Mouse (Mus musculus) heart, embryonic 16.5 days (tissue): Measurements from ENCODE around the gene Isl1. TPM values are rescaled to one million over a fixed set of nuclear protein-coding genes. Genes with fewer than 3 reads are reported as not detected.

ENCODE experiments used
- ATAC-seq: fragments of 200-750 bp; cut with Nextera tagmentation; replicated peaks from 2 replicates; pipeline ENCODE4 v1.8.0; 2017; ENCODE audit warnings: moderate number of reproducible peaks; ENCODE audit not compliant: insufficient read depth, low FRiP score; ENCODE audit errors: extremely low read depth
- H3K27ac ChIP-seq: fragments of 300-500 bp; sonication (generic); 2 replicates; pipeline ENCODE4 v1.5.1; 2014; ENCODE audit warnings: mild to moderate bottlenecking, low read length, control low read depth, moderate library complexity
- H3K27me3 ChIP-seq: fragments of 300-500 bp; sonication (generic); 2 replicates; pipeline ENCODE4 v1.6.1; 2014; ENCODE audit warnings: low read length, mixed read lengths; ENCODE audit not compliant: control insufficient read depth, insufficient read depth
- H3K36me3 ChIP-seq: fragments of 300-500 bp; sonication (generic); 2 replicates; pipeline ENCODE4 v1.6.1; 2014; ENCODE audit not compliant: control insufficient read depth, insufficient read depth
- H3K4me1 ChIP-seq: fragments of 300-500 bp; sonication (generic); 2 replicates; pipeline ENCODE4 v1.6.1; 2014; ENCODE audit warnings: low read length, mixed read lengths; ENCODE audit not compliant: control insufficient read depth, insufficient read depth
- H3K4me2 ChIP-seq: fragments of 300-500 bp; sonication (generic); 2 replicates; pipeline ENCODE4 v1.6.1; 2014; ENCODE audit warnings: low read depth, mild to moderate bottlenecking, control low read depth, low read length
- H3K4me3 ChIP-seq: fragments of 300-500 bp; sonication (generic); 2 replicates; pipeline ENCODE4 v1.5.1; 2014; ENCODE audit warnings: mild to moderate bottlenecking, control low read depth, low read length
- H3K9ac ChIP-seq: fragments of 300-500 bp; sonication (generic); 2 replicates; pipeline ENCODE4 v1.6.1; 2014; ENCODE audit warnings: low read length, control low read depth
- H3K9me3 ChIP-seq: fragments of 300-500 bp; sonication (generic); replicated peaks from 2 replicates; pipeline ENCODE4 v1.6.1; 2016; ENCODE audit warnings: low read length; ENCODE audit not compliant: control insufficient read depth
- WGBS: fragments of 180-500 bp; shearing (Covaris S2); extraction: QIAGEN DNeasy Blood & Tissue Kit; methylation state at CpG from one replicate; pipeline ENCODE4 v1.1.7; 2014; 5-methylcytosine and 5-hydroxymethylcytosine counted together
- polyA plus RNA-seq: library from polyadenylated mRNA; unstranded; fragments of >200 nt; fragmentation: Nextera tagmentation; extraction: Ambion mirVana; gene quantifications from 2 replicates; pipeline ENCODE4 v1.2.1, GENCODE M21; 2015

Isl1 gene
- polyA plus RNA-seq, 1 experiment from 2014 or later, result 2.4 TPM

DNA sequence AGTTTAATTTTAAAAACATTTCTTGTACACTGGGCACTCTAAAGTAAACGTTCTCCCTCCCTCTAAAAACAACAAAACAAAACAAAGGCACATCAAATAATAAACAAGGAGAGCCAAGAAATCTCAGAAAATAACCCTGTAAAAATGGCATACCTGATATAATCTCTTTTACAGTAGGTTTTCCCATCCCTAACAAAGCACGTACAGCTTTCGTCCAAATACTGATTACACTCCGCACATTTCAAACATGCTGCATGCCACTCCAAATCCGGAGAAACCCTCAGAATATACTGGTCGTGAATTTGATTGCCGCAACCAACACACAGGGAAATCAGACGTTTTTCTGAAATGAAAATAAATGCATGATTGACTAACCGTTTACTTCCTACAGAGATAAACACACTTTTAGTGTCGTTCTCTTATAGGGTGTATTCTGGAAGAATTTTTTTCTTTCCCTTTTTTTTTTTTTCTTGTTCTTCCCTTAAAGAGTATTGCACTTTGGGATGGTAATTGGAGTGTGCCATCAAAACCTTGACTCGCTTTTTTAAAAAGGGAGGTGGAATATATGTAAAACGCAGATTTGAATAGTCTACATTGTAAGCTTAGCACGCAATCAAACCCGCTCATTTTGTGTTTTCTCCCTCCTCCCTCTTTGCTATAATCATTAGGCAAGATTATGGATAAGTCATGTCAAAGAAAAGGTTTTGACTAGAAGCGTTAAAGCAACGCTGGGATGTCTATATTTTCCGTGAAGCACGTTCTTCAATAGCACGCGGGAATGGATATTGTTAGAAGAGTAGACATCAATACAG lies 1.2 kb downstream of the Isl1 start:
- Histone ChIP-seq H3K4me2 (no peak overlapping the region), H3K9ac (no peak overlapping the region), H3K9me3 (no peaks in the 10 kb centered on the region), H3K27ac (no peak overlapping the region), H3K4me1 (peaks cover 3% of the 10 kb centered on the region; the same call in 1 of the 2 replicates), H3K4me3 (no peak overlapping the region), H3K27me3 (peaks cover 75% of the 10 kb centered on the region), H3K36me3 (no peaks in the 10 kb centered on the region)
- 2% methylated on average over 20 of the region's 20 CpGs for WGBS
- no peak for ATAC-seq

- WGBS, result 27% methylated on average over 6 of the region's 6 CpGs
- H3K4me2 ChIP-seq, result no peak overlapping the region
- H3K27ac ChIP-seq, result no peak overlapping the region
- H3K27me3 ChIP-seq, result peaks cover 79% of the 10 kb centered on the region
- H3K36me3 ChIP-seq, result no peaks in the 10 kb centered on the region
- peak overlapping the region; percentile 2; the same call in 1 of the 2 replicates for H3K4me3 ChIP-seq
- no peak overlapping the region for H3K9ac ChIP-seq
- peaks cover 3% of the 10 kb centered on the region; the same call in 1 of the 2 replicates for H3K4me1 ChIP-seq
- H3K9me3 ChIP-seq, result no peaks in the 10 kb centered on the region
- ATAC-seq, result no peak
These were observed 2.9 kb downstream of the Isl1 start for GRCm38 (mm10) chr13:116306591-116306990.

- Histone ChIP-seq H3K4me2 (no peak overlapping the region), H3K9me3 (no peaks in the 10 kb centered on the region), H3K27me3 (peaks cover 82% of the 10 kb centered on the region), H3K36me3 (no peaks in the 10 kb centered on the region), H3K4me3 (no peak overlapping the region), H3K4me1 (peaks cover 3% of the 10 kb centered on the region; the same call in 1 of the 2 replicates), H3K27ac (no peak overlapping the region), H3K9ac (no peak overlapping the region)
- 31% methylated on average over 2 of the region's 2 CpGs for WGBS
- no peak for ATAC-seq
These were observed 3.8 kb downstream of the Isl1 start for GRCm38 (mm10) chr13:116305721-116306120.

GRCm38 (mm10) chr13:116304713-116305470 lies 4.6 kb downstream of the Isl1 start:
- 4% methylated on average over 25 of the region's 25 CpGs for WGBS
- Histone ChIP-seq H3K27ac (no peak overlapping the region), H3K4me3 (no peak overlapping the region), H3K4me1 (no peaks in the 10 kb centered on the region; the same call in 1 of the 2 replicates), H3K4me2 (no peak overlapping the region), H3K27me3 (peaks cover 80% of the 10 kb centered on the region), H3K9ac (no peak overlapping the region), H3K9me3 (no peaks in the 10 kb centered on the region), H3K36me3 (no peaks in the 10 kb centered on the region)
- no peak for ATAC-seq

DNA sequence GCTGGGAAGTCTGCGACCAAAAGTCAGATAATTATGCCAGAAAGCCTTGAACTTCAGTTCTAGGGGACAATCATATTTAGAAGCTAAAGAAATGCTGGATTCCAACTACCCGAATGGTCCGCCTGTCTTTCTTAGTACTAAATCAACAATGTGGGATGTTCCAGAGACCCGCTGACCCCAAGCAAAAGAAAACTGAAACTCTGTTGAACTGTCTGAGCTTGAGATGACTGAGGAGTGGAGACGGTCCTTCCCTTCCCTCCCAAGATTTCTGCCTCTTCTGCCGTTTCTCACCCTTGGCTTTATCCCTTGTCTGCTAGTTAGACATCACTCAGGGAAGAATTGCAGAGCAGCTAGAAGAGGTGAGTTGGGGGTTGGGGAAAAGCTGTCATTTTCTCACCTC lies 5.7 kb downstream of the Isl1 start:
- Histone ChIP-seq H3K36me3 (no peaks in the 10 kb centered on the region), H3K9me3 (no peaks in the 10 kb centered on the region), H3K27me3 (peaks cover 79% of the 10 kb centered on the region), H3K4me2 (no peak overlapping the region), H3K27ac (no peak overlapping the region), H3K4me3 (no peak overlapping the region), H3K9ac (no peak overlapping the region), H3K4me1 (no peaks in the 10 kb centered on the region)
- 21% methylated on average over 6 of the region's 6 CpGs for WGBS
- ATAC-seq, result no peak

DNA sequence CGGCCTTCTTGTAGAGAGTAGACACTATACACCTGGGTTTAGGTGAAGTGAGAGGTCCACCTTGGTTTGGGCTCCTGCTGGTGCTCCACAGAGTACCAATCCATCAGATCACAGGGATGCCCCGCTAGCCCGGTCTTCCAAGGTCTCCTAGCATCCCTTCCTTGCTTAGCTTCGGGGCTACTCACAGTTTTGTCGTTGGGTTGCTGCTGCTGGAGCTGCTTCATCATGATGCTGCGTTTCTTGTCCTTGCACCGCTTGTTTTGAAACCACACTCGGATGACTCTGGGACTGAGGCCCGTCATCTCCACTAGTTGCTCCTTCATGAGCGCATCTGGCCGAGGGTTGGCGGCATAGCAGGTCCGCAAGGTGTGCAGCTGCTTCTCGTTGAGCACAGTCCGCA lies 6.6 kb downstream of the Isl1 start:
- H3K27ac ChIP-seq, result no peak overlapping the region
- 29% methylated on average over 15 of the region's 15 CpGs for WGBS
- no peaks in the 10 kb centered on the region for H3K4me1 ChIP-seq
- no peak overlapping the region for H3K4me3 ChIP-seq
- no peaks in the 10 kb centered on the region for H3K36me3 ChIP-seq
- ATAC-seq, result no peak
- H3K9me3 ChIP-seq, result no peaks in the 10 kb centered on the region
- H3K9ac ChIP-seq, result no peak overlapping the region
- no peak overlapping the region for H3K4me2 ChIP-seq
- H3K27me3 ChIP-seq, result peaks cover 81% of the 10 kb centered on the region

DNA sequence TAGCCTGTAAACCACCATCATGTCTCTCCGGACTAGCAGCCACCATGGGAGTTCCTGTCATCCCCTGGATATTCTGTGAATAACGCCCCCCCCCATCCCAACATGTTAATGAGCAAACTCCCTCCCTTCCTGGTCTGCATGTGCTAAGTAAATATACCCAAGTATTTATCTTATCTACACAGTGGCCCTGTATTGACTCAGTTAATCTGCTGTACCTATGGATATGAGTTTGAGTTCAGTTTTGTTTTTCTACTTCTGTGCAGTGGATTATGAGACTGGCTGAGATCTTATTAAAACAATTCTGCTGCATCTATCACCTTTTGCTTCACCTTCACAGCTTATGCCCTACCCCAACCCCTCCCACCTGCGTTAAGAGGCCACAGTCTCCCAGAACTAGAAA lies 7.8 kb downstream of the Isl1 start:
- 32% methylated on average over 3 of the region's 3 CpGs for WGBS
- no peak for ATAC-seq
- no peaks in the 10 kb centered on the region for H3K36me3 ChIP-seq
- H3K9me3 ChIP-seq, result no peaks in the 10 kb centered on the region
- peaks cover 84% of the 10 kb centered on the region for H3K27me3 ChIP-seq
- H3K27ac ChIP-seq, result no peak overlapping the region
- no peak overlapping the region for H3K4me3 ChIP-seq
- no peak overlapping the region for H3K9ac ChIP-seq
- peaks cover 6% of the 10 kb centered on the region; the same call in 1 of the 2 replicates for H3K4me1 ChIP-seq
- no peak overlapping the region for H3K4me2 ChIP-seq

DNA sequence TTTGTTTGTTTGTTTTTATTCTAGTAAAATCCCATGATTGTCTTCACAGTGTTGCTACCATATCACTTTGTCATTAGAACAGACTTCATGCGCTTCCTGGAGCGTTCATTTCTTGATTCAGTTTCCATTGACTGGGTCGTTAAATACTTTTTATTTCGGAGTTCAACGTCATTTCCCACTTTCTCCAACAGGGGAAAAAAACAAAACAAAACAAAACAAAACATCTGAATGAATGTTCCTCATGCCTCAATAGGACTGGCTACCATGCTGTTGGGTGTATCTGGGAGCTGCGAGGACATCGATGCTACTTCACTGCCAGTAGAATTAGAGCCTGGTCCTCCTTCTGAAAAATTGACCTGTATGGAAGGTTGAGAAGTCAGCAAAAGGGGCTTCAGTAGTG lies 10.2 kb downstream of the Isl1 start:
- H3K9ac ChIP-seq, result no peak overlapping the region
- no peak overlapping the region for H3K4me3 ChIP-seq
- no peaks in the 10 kb centered on the region for H3K36me3 ChIP-seq
- no peaks in the 10 kb centered on the region for H3K9me3 ChIP-seq
- no peak overlapping the region for H3K27ac ChIP-seq
- WGBS, result 41% methylated on average over 7 of the region's 7 CpGs
- ATAC-seq, result no peak
- H3K4me2 ChIP-seq, result no peak overlapping the region
- H3K27me3 ChIP-seq, result peaks cover 80% of the 10 kb centered on the region
- peaks cover 6% of the 10 kb centered on the region; the same call in 1 of the 2 replicates for H3K4me1 ChIP-seq

GRCm38 (mm10) chr13:116298641-116299170 lies 10.8 kb downstream of the Isl1 start:
- Histone ChIP-seq H3K9me3 (no peaks in the 10 kb centered on the region), H3K4me1 (peaks cover 6% of the 10 kb centered on the region; the same call in 1 of the 2 replicates), H3K36me3 (no peaks in the 10 kb centered on the region), H3K27ac (no peak overlapping the region), H3K4me2 (no peak overlapping the region), H3K4me3 (no peak overlapping the region), H3K27me3 (peaks cover 80% of the 10 kb centered on the region), H3K9ac (no peak overlapping the region)
- no peak for ATAC-seq
- 27% methylated on average over 13 of the region's 13 CpGs for WGBS
